Mouse (Mus musculus) forebrain, embryonic 15.5 days (tissue): ENCODE measurements around the gene Itpr1. TPM values are rescaled to one million over a fixed set of nuclear protein-coding genes. Genes with fewer than 3 reads are reported as not detected.

Source experiments
- ATAC-seq: fragments of 200-750 bp; cut with Nextera tagmentation; replicated peaks from 2 replicates; pipeline ENCODE4 v1.8.0; 2017; ENCODE audit warnings: mild to moderate bottlenecking, moderate TSS enrichment, moderate library complexity
- H3K27ac ChIP-seq: fragments of 300-500 bp; sonication (generic); replicated peaks from 2 replicates; pipeline ENCODE4 v1.5.1; 2015; ENCODE audit warnings: mild to moderate bottlenecking, inconsistent platforms
- H3K27me3 ChIP-seq: fragments of 300-500 bp; sonication (generic); 2 replicates; pipeline ENCODE4 v1.6.1; 2015; ENCODE audit warnings: inconsistent platforms
- H3K36me3 ChIP-seq: fragments of 300-500 bp; sonication (generic); 2 replicates; pipeline ENCODE4 v1.6.1; 2015; ENCODE audit warnings: mild to moderate bottlenecking, inconsistent platforms
- H3K4me1 ChIP-seq: fragments of 300-500 bp; sonication (generic); 2 replicates; pipeline ENCODE4 v1.6.1; 2015; ENCODE audit warnings: inconsistent platforms
- H3K4me2 ChIP-seq: fragments of 300-500 bp; sonication (generic); replicated peaks from 2 replicates; pipeline ENCODE4 v1.6.1; 2015; ENCODE audit warnings: mild to moderate bottlenecking, inconsistent platforms
- H3K4me3 ChIP-seq: fragments of 300-500 bp; sonication (generic); 2 replicates; pipeline ENCODE4 v1.5.1; 2015; ENCODE audit warnings: mild to moderate bottlenecking, inconsistent platforms
- H3K9ac ChIP-seq: fragments of 300-500 bp; sonication (generic); replicated peaks from 2 replicates; pipeline ENCODE4 v1.6.1; 2015; ENCODE audit warnings: mild to moderate bottlenecking, inconsistent platforms
- H3K9me3 ChIP-seq: fragments of 300-500 bp; sonication (generic); 2 replicates; pipeline ENCODE4 v1.6.1; 2016; ENCODE audit warnings: inconsistent platforms
- WGBS: fragments of 180-500 bp; shearing (Covaris S2); methylation state at CpG from one replicate; pipeline ENCODE4 v1.1.7; 2015; ENCODE audit warnings: mixed read lengths; 5-methylcytosine and 5-hydroxymethylcytosine counted together
- polyA plus RNA-seq: library from polyadenylated mRNA; unstranded; fragments of >200 nt; fragmentation: Nextera tagmentation; extraction: Ambion mirVana; gene quantifications from 2 replicates; pipeline ENCODE4 v1.2.1, GENCODE M21; 2015

The Itpr1 gene
- polyA plus RNA-seq, 1 experiment from 2014 or later = 12.6 TPM

- Histone ChIP-seq H3K9me3 (no peaks in the 10 kb centered on the region), H3K27me3 (no peaks in the 10 kb centered on the region), H3K9ac (no peak overlapping the region), H3K36me3 (no peaks in the 10 kb centered on the region), H3K4me3 (no peak overlapping the region), H3K4me1 (peaks cover 24% of the 10 kb centered on the region), H3K4me2 (no peak overlapping the region), H3K27ac (no peak overlapping the region)
- WGBS = 28% methylated on average over 2 of the region's 2 CpGs
- ATAC-seq = no peak
These were observed 245.3 kb downstream of the Itpr1 start for GRCm38 (mm10) chr6:108458182-108458571.

- 91% methylated on average over 11 of the region's 11 CpGs for WGBS
- no peak for ATAC-seq
These were observed 245.9 kb downstream of the Itpr1 start for GRCm38 (mm10) chr6:108458826-108459225.

GRCm38 (mm10) chr6:108464308-108464979 is 251.5 kb downstream of the Itpr1 start:
- Histone ChIP-seq H3K4me2 (no peak overlapping the region), H3K4me1 (no peaks in the 10 kb centered on the region), H3K36me3 (no peaks in the 10 kb centered on the region), H3K9ac (no peak overlapping the region), H3K9me3 (no peaks in the 10 kb centered on the region), H3K27me3 (no peaks in the 10 kb centered on the region), H3K27ac (no peak overlapping the region), H3K4me3 (no peak overlapping the region)
- whole genome bisulfite sequencing = 90% methylated on average over 8 of the region's 8 CpGs
- no peak for ATAC-seq

More at GRCm38 (mm10) chr6:108458826-108459225, 245.9 kb downstream of the Itpr1 start:
- H3K9me3 ChIP-seq = no peaks in the 10 kb centered on the region
- peaks cover 24% of the 10 kb centered on the region for H3K4me1 ChIP-seq
- H3K27ac ChIP-seq = no peak overlapping the region
- H3K4me3 ChIP-seq = no peak overlapping the region
- H3K9ac ChIP-seq = no peak overlapping the region
- H3K4me2 ChIP-seq = no peak overlapping the region
- no peaks in the 10 kb centered on the region for H3K36me3 ChIP-seq
- H3K27me3 ChIP-seq = no peaks in the 10 kb centered on the region

GRCm38 (mm10) chr6:108465159-108465558 is 252.3 kb downstream of the Itpr1 start:
- 94% methylated on average over 5 of the region's 5 CpGs for WGBS

GRCm38 (mm10) chr6:108466061-108466531 is 253.2 kb downstream of the Itpr1 start:
- Histone ChIP-seq H3K4me2 (no peak overlapping the region), H3K4me1 (no peaks in the 10 kb centered on the region), H3K9ac (no peak overlapping the region), H3K36me3 (no peaks in the 10 kb centered on the region), H3K4me3 (no peak overlapping the region), H3K27me3 (no peaks in the 10 kb centered on the region), H3K9me3 (no peaks in the 10 kb centered on the region), H3K27ac (no peak overlapping the region)
- ATAC-seq = no peak
- 91% methylated on average over 8 of the region's 8 CpGs for WGBS

More at GRCm38 (mm10) chr6:108465159-108465558, 252.3 kb downstream of the Itpr1 start:
- H3K36me3 ChIP-seq = no peaks in the 10 kb centered on the region
- H3K9me3 ChIP-seq = no peaks in the 10 kb centered on the region
- no peak overlapping the region for H3K4me2 ChIP-seq
- H3K27ac ChIP-seq = no peak overlapping the region
- no peak overlapping the region for H3K9ac ChIP-seq
- no peak overlapping the region for H3K4me3 ChIP-seq
- no peaks in the 10 kb centered on the region for H3K27me3 ChIP-seq
- no peak for ATAC-seq
- no peaks in the 10 kb centered on the region for H3K4me1 ChIP-seq

GRCm38 (mm10) chr6:108467597-108467996 is 254.7 kb downstream of the Itpr1 start:
- H3K4me1 ChIP-seq = no peaks in the 10 kb centered on the region
- H3K36me3 ChIP-seq = no peaks in the 10 kb centered on the region
- no peaks in the 10 kb centered on the region for H3K27me3 ChIP-seq
- no peak overlapping the region for H3K4me3 ChIP-seq
- ATAC-seq = no peak
- no peak overlapping the region for H3K4me2 ChIP-seq
- H3K9ac ChIP-seq = no peak overlapping the region
- 77% methylated on average over 6 of the region's 6 CpGs for WGBS
- no peak overlapping the region for H3K27ac ChIP-seq
- H3K9me3 ChIP-seq = no peaks in the 10 kb centered on the region

GRCm38 (mm10) chr6:108468226-108468825 is 255.4 kb downstream of the Itpr1 start:
- ATAC-seq = no peak
- WGBS = 85% methylated on average over 3 of the region's 3 CpGs
- H3K36me3 ChIP-seq = no peaks in the 10 kb centered on the region
- no peaks in the 10 kb centered on the region for H3K27me3 ChIP-seq
- H3K9me3 ChIP-seq = no peaks in the 10 kb centered on the region
- no peak overlapping the region for H3K4me3 ChIP-seq
- H3K4me1 ChIP-seq = no peaks in the 10 kb centered on the region
- no peak overlapping the region for H3K9ac ChIP-seq
- H3K4me2 ChIP-seq = no peak overlapping the region
- H3K27ac ChIP-seq = no peak overlapping the region

GRCm38 (mm10) chr6:108471878-108472277 is 259.0 kb downstream of the Itpr1 start:
- 88% methylated on average over 3 of the region's 3 CpGs for WGBS
- Histone ChIP-seq H3K4me1 (no peaks in the 10 kb centered on the region), H3K4me2 (no peak overlapping the region), H3K36me3 (no peaks in the 10 kb centered on the region), H3K27ac (no peak overlapping the region), H3K9me3 (no peaks in the 10 kb centered on the region), H3K4me3 (no peak overlapping the region), H3K9ac (no peak overlapping the region), H3K27me3 (no peaks in the 10 kb centered on the region)
- ATAC-seq = no peak

- H3K4me3 ChIP-seq = no peak overlapping the region
- no peak overlapping the region for H3K9ac ChIP-seq
- 92% methylated on average over 3 of the region's 3 CpGs for WGBS
- H3K4me2 ChIP-seq = no peak overlapping the region
- no peaks in the 10 kb centered on the region for H3K9me3 ChIP-seq
- no peak overlapping the region for H3K27ac ChIP-seq
- ATAC-seq = no peak
- H3K4me1 ChIP-seq = no peaks in the 10 kb centered on the region
- H3K27me3 ChIP-seq = no peaks in the 10 kb centered on the region
- no peaks in the 10 kb centered on the region for H3K36me3 ChIP-seq
These were observed 259.9 kb downstream of the Itpr1 start for GRCm38 (mm10) chr6:108472748-108473147.

- H3K4me1 ChIP-seq = no peaks in the 10 kb centered on the region
- no peak for ATAC-seq
- no peak overlapping the region for H3K4me2 ChIP-seq
- H3K27ac ChIP-seq = no peak overlapping the region
- no peaks in the 10 kb centered on the region for H3K36me3 ChIP-seq
- H3K9me3 ChIP-seq = no peaks in the 10 kb centered on the region
- 84% methylated on average over 8 of the region's 8 CpGs for WGBS
- H3K4me3 ChIP-seq = no peak overlapping the region
- H3K9ac ChIP-seq = no peak overlapping the region
- H3K27me3 ChIP-seq = no peaks in the 10 kb centered on the region
These were observed 263.9 kb downstream of the Itpr1 start for GRCm38 (mm10) chr6:108476797-108477235.

- Histone ChIP-seq H3K9ac (no peak overlapping the region), H3K4me1 (no peaks in the 10 kb centered on the region), H3K9me3 (no peaks in the 10 kb centered on the region), H3K27ac (no peak overlapping the region), H3K27me3 (no peaks in the 10 kb centered on the region), H3K4me2 (no peak overlapping the region), H3K36me3 (no peaks in the 10 kb centered on the region), H3K4me3 (no peak overlapping the region)
- ATAC-seq = no peak
- WGBS = 90% methylated on average over 6 of the region's 6 CpGs
These were observed 264.7 kb downstream of the Itpr1 start for GRCm38 (mm10) chr6:108477602-108478001.

- Histone ChIP-seq H3K4me2 (no peak overlapping the region), H3K27me3 (no peaks in the 10 kb centered on the region), H3K4me1 (no peaks in the 10 kb centered on the region), H3K9me3 (no peaks in the 10 kb centered on the region), H3K36me3 (no peaks in the 10 kb centered on the region), H3K27ac (no peak overlapping the region), H3K4me3 (no peak overlapping the region), H3K9ac (no peak overlapping the region)
- no peak for ATAC-seq
- WGBS = 92% methylated on average over 4 of the region's 4 CpGs
These were observed 268.3 kb downstream of the Itpr1 start for GRCm38 (mm10) chr6:108481190-108481589.
